Mouse (Mus musculus): ENCODE measurements around the gene Atmin.

DNA sequence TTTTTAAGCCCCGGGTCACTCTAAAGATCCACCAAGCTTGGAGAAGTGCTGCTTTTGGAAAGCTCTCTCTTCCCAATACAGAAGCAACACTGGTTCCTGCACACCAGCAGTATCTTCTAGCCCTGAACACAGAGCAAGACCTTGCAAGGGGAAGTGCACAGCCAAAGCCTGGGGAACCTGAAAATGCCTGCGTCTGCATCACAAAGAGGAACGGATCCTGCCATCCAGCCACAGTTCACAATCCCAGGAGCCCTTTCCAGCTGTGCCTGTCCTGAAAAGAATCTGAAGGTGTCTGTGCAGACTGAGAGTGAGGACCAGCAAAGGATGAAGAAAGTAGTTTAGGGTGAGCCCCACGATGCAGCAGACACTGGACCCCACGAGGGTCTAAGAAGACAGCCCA, 31.9 kb downstream of the Atmin start:
- TF ChIP-seq POLR2A (IDR thresholded peaks at IDR 0.05; ENCODE audit: insufficient read depth, low read depth, low read length) (no peak), CTCF (IDR thresholded peaks at IDR 0.05; ENCODE audit: insufficient read depth, low read depth, low read length) (no peak)
